Mouse (Mus musculus): ENCODE measurements at regions not wholly inside any gene's neighbourhood (a gene's known extent, or its start where the extent isn't known, plus 50 kb on each side); places are given as distances from the start of the nearest gene placed in this dataset.

GRCm38 (mm10) chr8:117899892-117900291 is 98.1 kb upstream of the Mphosph6 start:
- H3K4me3 ChIP-seq (ENCODE audit: insufficient read depth in 1 of 2, low read depth in 2 of 2, low read length in 2 of 2) = no peak overlapping the region
- TF ChIP-seq EP300 (IDR thresholded peaks at IDR 0.05; ENCODE audit: low read depth) (no peak), CTCF (IDR thresholded peaks at IDR 0.05; ENCODE audit: low read depth) (no peak)
- no peak for ATAC-seq (ENCODE audit: insufficient read depth)
- no peaks in the 10 kb centered on the region for H3K9me3 ChIP-seq (ENCODE audit: control insufficient read depth, low read length)
- no peak overlapping the region for H3K4me2 ChIP-seq (ENCODE audit: low read depth)
- H3K27ac ChIP-seq = no peak overlapping the region
- no peaks in the 10 kb centered on the region for H3K36me3 ChIP-seq (replicated peaks; ENCODE audit: control insufficient read depth, insufficient read depth, low read depth)
- no peak for DNase-seq (ENCODE audit: low read depth in 3 of 3, low spot score in 3 of 3)
- no peak overlapping the region for H3K9ac ChIP-seq (replicated peaks)
- no peaks in the 10 kb centered on the region for H3K27me3 ChIP-seq (ENCODE audit: control insufficient read depth, insufficient read depth, low read length)
- H3K4me1 ChIP-seq (replicated peaks; ENCODE audit: control insufficient read depth in 2 of 2, insufficient read depth in 2 of 2, low read length in 1 of 2) = no peaks in the 10 kb centered on the region

GRCm38 (mm10) chr8:117898015-117898414 is 96.3 kb upstream of the Mphosph6 start:
- no peak for DNase-seq (ENCODE audit: low read depth in 3 of 3, low spot score in 3 of 3)
- no peaks in the 10 kb centered on the region for H3K9me3 ChIP-seq (ENCODE audit: control insufficient read depth, low read length)
- H3K4me1 ChIP-seq (replicated peaks; ENCODE audit: control insufficient read depth in 2 of 2, insufficient read depth in 2 of 2, low read length in 1 of 2) = no peaks in the 10 kb centered on the region
- no peak overlapping the region for H3K9ac ChIP-seq (replicated peaks)
- no peak overlapping the region for H3K4me3 ChIP-seq (ENCODE audit: insufficient read depth in 1 of 2, low read depth in 2 of 2, low read length in 2 of 2)
- no peak for ATAC-seq (ENCODE audit: insufficient read depth)
- no peaks in the 10 kb centered on the region for H3K36me3 ChIP-seq (replicated peaks; ENCODE audit: control insufficient read depth, insufficient read depth, low read depth)
- H3K27ac ChIP-seq = no peak overlapping the region
- TF ChIP-seq CTCF (IDR thresholded peaks at IDR 0.05; ENCODE audit: low read depth) (peak; percentile 49), EP300 (IDR thresholded peaks at IDR 0.05; ENCODE audit: low read depth) (no peak)
- no peaks in the 10 kb centered on the region for H3K27me3 ChIP-seq (ENCODE audit: control insufficient read depth, insufficient read depth, low read length)
- no peak overlapping the region for H3K4me2 ChIP-seq (ENCODE audit: low read depth)
- 54% methylated on average over 5 of the region's 5 CpGs for WGBS (ENCODE audit: insufficient replicate concordance)

- TF ChIP-seq EP300 (IDR thresholded peaks at IDR 0.05; ENCODE audit: low read depth) = no peak
- TF ChIP-seq CTCF (IDR thresholded peaks at IDR 0.05; ENCODE audit: low read depth) = no peak
- ATAC-seq (ENCODE audit: insufficient read depth) = no peak
- 41% methylated on average over 8 of the region's 8 CpGs for WGBS (ENCODE audit: insufficient replicate concordance)
Measured at GRCm38 (mm10) chr8:117894861-117895260, 93.1 kb upstream of the Mphosph6 start.

GRCm38 (mm10) chr8:117890211-117890610 is 88.5 kb upstream of the Mphosph6 start:
- no peak for ATAC-seq (ENCODE audit: insufficient read depth)
- Histone ChIP-seq H3K4me2 (ENCODE audit: low read depth) (no peak overlapping the region), H3K9ac (replicated peaks) (no peak overlapping the region), H3K4me3 (ENCODE audit: insufficient read depth in 1 of 2, low read depth in 2 of 2, low read length in 2 of 2) (no peak overlapping the region), H3K27me3 (ENCODE audit: control insufficient read depth, insufficient read depth, low read length) (no peaks in the 10 kb centered on the region), H3K27ac (no peak overlapping the region), H3K4me1 (replicated peaks; ENCODE audit: control insufficient read depth in 2 of 2, insufficient read depth in 2 of 2, low read length in 1 of 2) (no peaks in the 10 kb centered on the region), H3K36me3 (replicated peaks; ENCODE audit: control insufficient read depth, insufficient read depth, low read depth) (no peaks in the 10 kb centered on the region), H3K9me3 (ENCODE audit: control insufficient read depth, low read length) (no peaks in the 10 kb centered on the region)
- 44% methylated on average over 3 of the region's 3 CpGs for WGBS (ENCODE audit: insufficient replicate concordance)
- DNase-seq (ENCODE audit: low read depth in 3 of 3, low spot score in 3 of 3) = no peak
- TF ChIP-seq EP300 (IDR thresholded peaks at IDR 0.05; ENCODE audit: low read depth) (no peak), CTCF (IDR thresholded peaks at IDR 0.05; ENCODE audit: low read depth) (no peak)

More at GRCm38 (mm10) chr8:117894861-117895260, 93.1 kb upstream of the Mphosph6 start:
- H3K4me2 ChIP-seq (ENCODE audit: low read depth) = no peak overlapping the region
- no peaks in the 10 kb centered on the region for H3K36me3 ChIP-seq (replicated peaks; ENCODE audit: control insufficient read depth, insufficient read depth, low read depth)
- no peaks in the 10 kb centered on the region for H3K27me3 ChIP-seq (ENCODE audit: control insufficient read depth, insufficient read depth, low read length)
- H3K9me3 ChIP-seq (ENCODE audit: control insufficient read depth, low read length) = no peaks in the 10 kb centered on the region
- H3K4me1 ChIP-seq (replicated peaks; ENCODE audit: control insufficient read depth in 2 of 2, insufficient read depth in 2 of 2, low read length in 1 of 2) = no peaks in the 10 kb centered on the region
- DNase-seq (ENCODE audit: low read depth in 3 of 3, low spot score in 3 of 3) = no peak
- H3K4me3 ChIP-seq (ENCODE audit: insufficient read depth in 1 of 2, low read depth in 2 of 2, low read length in 2 of 2) = no peak overlapping the region
- no peak overlapping the region for H3K9ac ChIP-seq (replicated peaks)
- H3K27ac ChIP-seq = no peak overlapping the region

GRCm38 (mm10) chr8:117881414-117881973 is 79.8 kb upstream of the Mphosph6 start:
- no peak overlapping the region for H3K27ac ChIP-seq
- H3K4me2 ChIP-seq (ENCODE audit: low read depth) = no peak overlapping the region
- no peaks in the 10 kb centered on the region for H3K36me3 ChIP-seq (replicated peaks; ENCODE audit: control insufficient read depth, insufficient read depth, low read depth)
- no peaks in the 10 kb centered on the region for H3K4me1 ChIP-seq (replicated peaks; ENCODE audit: control insufficient read depth in 2 of 2, insufficient read depth in 2 of 2, low read length in 1 of 2)
- H3K4me3 ChIP-seq (ENCODE audit: insufficient read depth in 1 of 2, low read depth in 2 of 2, low read length in 2 of 2) = no peak overlapping the region
- no peaks in the 10 kb centered on the region for H3K9me3 ChIP-seq (ENCODE audit: control insufficient read depth, low read length)
- no peak overlapping the region for H3K9ac ChIP-seq (replicated peaks)
- H3K27me3 ChIP-seq (ENCODE audit: control insufficient read depth, insufficient read depth, low read length) = no peaks in the 10 kb centered on the region
- ATAC-seq (ENCODE audit: insufficient read depth) (no peak), DNase-seq (ENCODE audit: low read depth in 3 of 3, low spot score in 3 of 3) (no peak)
- 71% methylated on average over 8 of the region's 8 CpGs for WGBS (ENCODE audit: insufficient replicate concordance)
- TF ChIP-seq CTCF (IDR thresholded peaks at IDR 0.05; ENCODE audit: low read depth) = no peak
- no peak for TF ChIP-seq EP300 (IDR thresholded peaks at IDR 0.05; ENCODE audit: low read depth)
